Mouse (Mus musculus) spleen, adult 2 months (tissue): ENCODE measurements around the gene Cep89. TPM values are rescaled to one million over a fixed set of nuclear protein-coding genes. Genes with fewer than 3 reads are reported as not detected.

ENCODE experiments used
- DNase-seq, 2 experiments: peaks; one replicate each; pipeline versions ENCODE4 v3.0.0 to v3.0.0-alpha.2; 2012 to 2021; ENCODE audit warnings: low spot score in 2 of 2, low read depth in 1 of 2
- H3K27ac ChIP-seq: fragments of 200-500 bp; 2 replicates; pipeline ENCODE4 v1.5.1; 2012; ENCODE audit warnings: low read length, inconsistent platforms; ENCODE audit not compliant: insufficient read depth
- H3K27me3 ChIP-seq: fragments of 200-500 bp; 2 replicates; pipeline ENCODE4 v1.6.1; 2012; ENCODE audit warnings: mild to moderate bottlenecking, moderate library complexity, low read length, inconsistent platforms; ENCODE audit not compliant: control insufficient read depth, insufficient read depth
- H3K36me3 ChIP-seq: fragments of 200-500 bp; 2 replicates; pipeline ENCODE4 v1.6.1; 2012; ENCODE audit warnings: mild to moderate bottlenecking, low read length, inconsistent platforms; ENCODE audit not compliant: control insufficient read depth, insufficient read depth
- H3K4me1 ChIP-seq: fragments of 200-500 bp; 2 replicates; pipeline ENCODE4 v1.6.1; 2011; ENCODE audit warnings: inconsistent platforms; ENCODE audit not compliant: control insufficient read depth, insufficient read depth, insufficient read length
- H3K4me3 ChIP-seq: fragments of 200-500 bp; 2 replicates; pipeline ENCODE4 v1.5.1; 2011; ENCODE audit warnings: mild to moderate bottlenecking, inconsistent platforms; ENCODE audit not compliant: insufficient read depth, insufficient read length; ENCODE audit errors: extremely low read depth
- CTCF ChIP-seq: fragments of 200-500 bp; IDR thresholded peaks from 2 replicates; pipeline ENCODE4 v1.5.1; 2011; ENCODE audit warnings: mild to moderate bottlenecking, inconsistent platforms; ENCODE audit not compliant: insufficient read depth, insufficient read length, insufficient replicate concordance; ENCODE audit errors: extremely low read depth
- POLR2A ChIP-seq: fragments of 200-500 bp; IDR thresholded peaks from 2 replicates; pipeline ENCODE4 v1.6.1; 2011; ENCODE audit warnings: low read depth, low read length, inconsistent platforms
- WGBS: fragments of 180-500 bp; shearing (Covaris S2); methylation state at CpG from one replicate; pipeline ENCODE4 v1.1.7; 2018; 5-methylcytosine and 5-hydroxymethylcytosine counted together
- polyA plus RNA-seq: library from polyadenylated mRNA; depleted of rRNA; stranded (reverse); fragments of >200 nt; gene quantifications from 2 replicates; pipeline ENCODE4 v1.2.3, GENCODE M21; 2012

Cep89 gene
- polyA plus RNA-seq, 1 experiment = 15.4 TPM

- Histone ChIP-seq H3K27ac (no peak within 1 kb of the TSS), H3K36me3 (no peaks in the 10 kb centered on the region), H3K4me3 (no peak within 1 kb of the TSS), H3K4me1 (no peaks in the 10 kb centered on the region), H3K27me3 (no peaks in the 10 kb centered on the region)
- 31% methylated on average over 15 of the region's 15 CpGs for WGBS
- TF ChIP-seq CTCF (no peak), POLR2A (no peak)
- DNase-seq = no peak
Measured at GRCm38 (mm10) chr7:35447996-35448846, 51.4 kb downstream of the Cep89 start, which contains the start of gene Slc7a9. TSS of gene Slc7a9 (plus strand) at chr7:35448796.

GRCm38 (mm10) chr7:35448867-35449266 is 52.0 kb downstream of the Cep89 start:
- Histone ChIP-seq H3K27me3 (no peaks in the 10 kb centered on the region), H3K4me1 (no peaks in the 10 kb centered on the region), H3K27ac (no peak overlapping the region), H3K4me3 (no peak overlapping the region), H3K36me3 (no peaks in the 10 kb centered on the region)
- no peak for DNase-seq
- no peak for TF ChIP-seq POLR2A
- no peak for TF ChIP-seq CTCF
- 72% methylated on average over 7 of the region's 7 CpGs for WGBS

GRCm38 (mm10) chr7:35456091-35456814 is 59.4 kb downstream of the Cep89 start:
- DNase-seq = no peak
- WGBS = 84% methylated on average over 4 of the region's 4 CpGs
- Histone ChIP-seq H3K36me3 (no peaks in the 10 kb centered on the region), H3K4me3 (no peak overlapping the region), H3K27ac (no peak overlapping the region), H3K27me3 (no peaks in the 10 kb centered on the region), H3K4me1 (no peaks in the 10 kb centered on the region)
- TF ChIP-seq POLR2A (no peak), CTCF (no peak)

- DNase-seq = no peak
- no peak overlapping the region for H3K4me3 ChIP-seq
- 88% methylated on average over 4 of the region's 4 CpGs for WGBS
- no peak for TF ChIP-seq CTCF
- TF ChIP-seq POLR2A = no peak
- no peaks in the 10 kb centered on the region for H3K4me1 ChIP-seq
- no peak overlapping the region for H3K27ac ChIP-seq
- H3K36me3 ChIP-seq = no peaks in the 10 kb centered on the region
- H3K27me3 ChIP-seq = no peaks in the 10 kb centered on the region
Measured at GRCm38 (mm10) chr7:35460971-35461370, 64.1 kb downstream of the Cep89 start.

GRCm38 (mm10) chr7:35465027-35465426 is 68.2 kb downstream of the Cep89 start:
- TF ChIP-seq POLR2A (no peak), CTCF (no peak)
- DNase-seq = no peak
- 89% methylated on average over 5 of the region's 5 CpGs for WGBS

GRCm38 (mm10) chr7:35467856-35468255 is 71.0 kb downstream of the Cep89 start:
- 69% methylated on average over 2 of the region's 2 CpGs for WGBS
- TF ChIP-seq CTCF (no peak), POLR2A (no peak)

More at GRCm38 (mm10) chr7:35465027-35465426, 68.2 kb downstream of the Cep89 start:
- no peak overlapping the region for H3K27ac ChIP-seq
- H3K36me3 ChIP-seq = no peaks in the 10 kb centered on the region
- H3K4me3 ChIP-seq = no peak overlapping the region
- no peaks in the 10 kb centered on the region for H3K27me3 ChIP-seq
- H3K4me1 ChIP-seq = no peaks in the 10 kb centered on the region

GRCm38 (mm10) chr7:35470794-35471193 is 74.0 kb downstream of the Cep89 start:
- Histone ChIP-seq H3K27me3 (no peaks in the 10 kb centered on the region), H3K4me3 (no peak overlapping the region), H3K4me1 (no peaks in the 10 kb centered on the region), H3K36me3 (no peaks in the 10 kb centered on the region), H3K27ac (no peak overlapping the region)
- no peak for DNase-seq
- WGBS = 44% methylated on average over 4 of the region's 4 CpGs
- TF ChIP-seq CTCF (no peak), POLR2A (no peak)

More at GRCm38 (mm10) chr7:35467856-35468255, 71.0 kb downstream of the Cep89 start:
- Histone ChIP-seq H3K27ac (no peak overlapping the region), H3K4me3 (no peak overlapping the region), H3K36me3 (no peaks in the 10 kb centered on the region), H3K4me1 (no peaks in the 10 kb centered on the region), H3K27me3 (no peaks in the 10 kb centered on the region)
- DNase-seq = no peak
